Mouse (Mus musculus): ENCODE results near the gene Lrrfip1. TPM values are rescaled to one million over a fixed set of nuclear protein-coding genes. Genes with fewer than 3 reads are reported as not detected.

Lrrfip1 gene
- polyA plus RNA-seq, 1 experiment from 2014 or later = 19.6 TPM

GRCm38 (mm10) chr1:91013803-91014202, 15.3 kb downstream of the Lrrfip1 start:
- Histone ChIP-seq H3K4me3 (replicated peaks) (no peak overlapping the region), H3K9me3 (no peaks in the 10 kb centered on the region), H3K36me3 (replicated peaks) (no peaks in the 10 kb centered on the region), H3K9ac (no peak overlapping the region), H3K27me3 (no peaks in the 10 kb centered on the region), H3K4me1 (peaks cover 14% of the 10 kb centered on the region), H3K27ac (no peak overlapping the region), H3K4me2 (no peak overlapping the region)
- 81% methylated on average over 3 of the region's 3 CpGs for WGBS
- no peak for ATAC-seq (ENCODE audit: low FRiP score)

GRCm38 (mm10) chr1:91015571-91015970, 17.0 kb downstream of the Lrrfip1 start:
- no peaks in the 10 kb centered on the region for H3K9me3 ChIP-seq
- H3K36me3 ChIP-seq (replicated peaks) = no peaks in the 10 kb centered on the region
- H3K4me2 ChIP-seq = no peak overlapping the region
- H3K4me1 ChIP-seq = peaks cover 14% of the 10 kb centered on the region
- no peak overlapping the region for H3K27ac ChIP-seq
- no peaks in the 10 kb centered on the region for H3K27me3 ChIP-seq
- no peak for ATAC-seq (ENCODE audit: low FRiP score)
- no peak overlapping the region for H3K9ac ChIP-seq
- WGBS = 69% methylated on average over 7 of the region's 7 CpGs
- no peak overlapping the region for H3K4me3 ChIP-seq (replicated peaks)

- no peaks in the 10 kb centered on the region for H3K36me3 ChIP-seq (replicated peaks)
- no peaks in the 10 kb centered on the region for H3K9me3 ChIP-seq
- no peak overlapping the region for H3K9ac ChIP-seq
- ATAC-seq (ENCODE audit: low FRiP score) = no peak
- 12% methylated on average over 20 of the region's 20 CpGs for WGBS
- H3K27me3 ChIP-seq = no peaks in the 10 kb centered on the region
- H3K27ac ChIP-seq = no peak overlapping the region
- H3K4me2 ChIP-seq = peak overlapping the region; percentile 38
- no peak overlapping the region for H3K4me3 ChIP-seq (replicated peaks)
- peaks cover 11% of the 10 kb centered on the region for H3K4me1 ChIP-seq
Measured at GRCm38 (mm10) chr1:91017111-91017758, 18.7 kb downstream of the Lrrfip1 start.

- Histone ChIP-seq H3K9ac (no peak overlapping the region), H3K4me2 (no peak overlapping the region), H3K36me3 (replicated peaks) (no peaks in the 10 kb centered on the region), H3K27ac (no peak overlapping the region), H3K27me3 (no peaks in the 10 kb centered on the region), H3K4me1 (peaks cover 11% of the 10 kb centered on the region), H3K9me3 (no peaks in the 10 kb centered on the region), H3K4me3 (replicated peaks) (no peak overlapping the region)
- no peak for ATAC-seq (ENCODE audit: low FRiP score)
- 85% methylated on average over 2 of the region's 2 CpGs for WGBS
Measured at GRCm38 (mm10) chr1:91019346-91019745, 20.8 kb downstream of the Lrrfip1 start.

- H3K4me1 ChIP-seq = peaks cover 11% of the 10 kb centered on the region
- 47% methylated on average over 3 of the region's 3 CpGs for whole genome bisulfite sequencing
- no peaks in the 10 kb centered on the region for H3K27me3 ChIP-seq
- no peak for ATAC-seq (ENCODE audit: low FRiP score)
- no peak overlapping the region for H3K9ac ChIP-seq
- H3K4me2 ChIP-seq = no peak overlapping the region
- H3K27ac ChIP-seq = no peak overlapping the region
- no peaks in the 10 kb centered on the region for H3K9me3 ChIP-seq
- H3K4me3 ChIP-seq (replicated peaks) = no peak overlapping the region
- no peaks in the 10 kb centered on the region; the same call in 1 of the 2 replicates for H3K36me3 ChIP-seq (replicated peaks)
Measured at GRCm38 (mm10) chr1:91021304-91021703, 22.8 kb downstream of the Lrrfip1 start.

GRCm38 (mm10) chr1:91022157-91022895, 23.8 kb downstream of the Lrrfip1 start:
- no peaks in the 10 kb centered on the region for H3K27me3 ChIP-seq
- H3K4me1 ChIP-seq = peaks cover 3% of the 10 kb centered on the region
- H3K4me3 ChIP-seq (replicated peaks) = no peak overlapping the region
- no peaks in the 10 kb centered on the region for H3K9me3 ChIP-seq
- H3K9ac ChIP-seq = no peak overlapping the region
- 91% methylated on average over 11 of the region's 11 CpGs for WGBS
- no peak for ATAC-seq (ENCODE audit: low FRiP score)
- H3K4me2 ChIP-seq = no peak overlapping the region
- no peaks in the 10 kb centered on the region; the same call in 1 of the 2 replicates for H3K36me3 ChIP-seq (replicated peaks)
- no peak overlapping the region for H3K27ac ChIP-seq

- H3K4me3 ChIP-seq (replicated peaks) = no peak overlapping the region
- ATAC-seq (ENCODE audit: low FRiP score) = no peak
- H3K27me3 ChIP-seq = no peaks in the 10 kb centered on the region
- H3K9ac ChIP-seq = no peak overlapping the region
- no peak overlapping the region for H3K27ac ChIP-seq
- no peaks in the 10 kb centered on the region for H3K4me1 ChIP-seq
- 86% methylated on average over 5 of the region's 5 CpGs for WGBS
- no peaks in the 10 kb centered on the region for H3K9me3 ChIP-seq
- H3K4me2 ChIP-seq = no peak overlapping the region
- no peaks in the 10 kb centered on the region; the same call in 1 of the 2 replicates for H3K36me3 ChIP-seq (replicated peaks)
Measured at GRCm38 (mm10) chr1:91023230-91023629, 24.7 kb downstream of the Lrrfip1 start.

GRCm38 (mm10) chr1:91023960-91024359, 25.4 kb downstream of the Lrrfip1 start:
- H3K9ac ChIP-seq = no peak overlapping the region
- H3K27ac ChIP-seq = no peak overlapping the region
- no peaks in the 10 kb centered on the region; the same call in 1 of the 2 replicates for H3K36me3 ChIP-seq (replicated peaks)
- WGBS = 92% methylated on average over 9 of the region's 9 CpGs
- H3K9me3 ChIP-seq = no peaks in the 10 kb centered on the region
- ATAC-seq (ENCODE audit: low FRiP score) = no peak
- H3K27me3 ChIP-seq = no peaks in the 10 kb centered on the region
- H3K4me3 ChIP-seq (replicated peaks) = no peak overlapping the region
- no peaks in the 10 kb centered on the region for H3K4me1 ChIP-seq
- no peak overlapping the region for H3K4me2 ChIP-seq

GRCm38 (mm10) chr1:91024464-91024863, 25.9 kb downstream of the Lrrfip1 start:
- Histone ChIP-seq H3K4me1 (no peaks in the 10 kb centered on the region), H3K9me3 (no peaks in the 10 kb centered on the region), H3K27me3 (no peaks in the 10 kb centered on the region), H3K27ac (no peak overlapping the region), H3K4me2 (no peak overlapping the region), H3K4me3 (replicated peaks) (no peak overlapping the region), H3K9ac (no peak overlapping the region), H3K36me3 (replicated peaks) (no peaks in the 10 kb centered on the region; the same call in 1 of the 2 replicates)
- ATAC-seq (ENCODE audit: low FRiP score) = no peak
- WGBS = 64% methylated on average over 3 of the region's 3 CpGs

- 94% methylated on average over 2 of the region's 2 CpGs for WGBS
- no peaks in the 10 kb centered on the region; the same call in 1 of the 2 replicates for H3K36me3 ChIP-seq (replicated peaks)
- H3K27me3 ChIP-seq = no peaks in the 10 kb centered on the region
- no peak for ATAC-seq (ENCODE audit: low FRiP score)
- no peak overlapping the region for H3K9ac ChIP-seq
- H3K4me2 ChIP-seq = no peak overlapping the region
- no peak overlapping the region for H3K4me3 ChIP-seq (replicated peaks)
- H3K4me1 ChIP-seq = no peaks in the 10 kb centered on the region
- no peaks in the 10 kb centered on the region for H3K9me3 ChIP-seq
- no peak overlapping the region for H3K27ac ChIP-seq
Measured at GRCm38 (mm10) chr1:91026945-91027344, 28.4 kb downstream of the Lrrfip1 start.

- Histone ChIP-seq H3K4me1 (no peaks in the 10 kb centered on the region), H3K27me3 (no peaks in the 10 kb centered on the region), H3K27ac (no peak overlapping the region), H3K9me3 (no peaks in the 10 kb centered on the region), H3K9ac (no peak overlapping the region), H3K4me3 (replicated peaks) (no peak overlapping the region), H3K4me2 (no peak overlapping the region), H3K36me3 (replicated peaks) (no peaks in the 10 kb centered on the region; the same call in 1 of the 2 replicates)
- no peak for ATAC-seq (ENCODE audit: low FRiP score)
- WGBS = 93% methylated on average over 1 of the region's 1 CpGs
Measured at GRCm38 (mm10) chr1:91030383-91030782, 31.8 kb downstream of the Lrrfip1 start.

GRCm38 (mm10) chr1:91031547-91031946, 33.0 kb downstream of the Lrrfip1 start:
- Histone ChIP-seq H3K27me3 (no peaks in the 10 kb centered on the region), H3K4me3 (replicated peaks) (no peak overlapping the region), H3K9ac (no peak overlapping the region), H3K4me2 (no peak overlapping the region), H3K9me3 (no peaks in the 10 kb centered on the region), H3K4me1 (no peaks in the 10 kb centered on the region), H3K27ac (no peak overlapping the region), H3K36me3 (replicated peaks) (no peaks in the 10 kb centered on the region)
- no peak for ATAC-seq (ENCODE audit: low FRiP score)
- WGBS = 84% methylated on average over 4 of the region's 4 CpGs
